Mouse (Mus musculus) right cerebral cortex, postnatal 36 days (tissue): ENCODE data around the gene Dnajc17.
A peak's percentile ranks its signal among the peaks of the same experiment; 100 is the strongest.

Experiments used
- DNase-seq, 2 experiments: peaks; one replicate each; pipeline ENCODE4 v3.0.0; 2022; ENCODE audit warnings: low spot score in 2 of 2, mixed read lengths in 1 of 2

The Dnajc17 gene

GRCm38 (mm10) chr2:119163135-119163534 is 45.5 kb downstream of the Dnajc17 start:
- DNase-seq = no peak

GRCm38 (mm10) chr2:119161247-119161646 is 47.3 kb downstream of the Dnajc17 start:
- DNase-seq = no peak

GRCm38 (mm10) chr2:119157836-119158235 is 50.8 kb downstream of the Dnajc17 start:
- DNase-seq = no peak

- peak; percentile 95 for DNase-seq
Observed at GRCm38 (mm10) chr2:119156681-119157572, 51.7 kb downstream of the Dnajc17 start, which contains the start of gene Rmdn3. Gene Rmdn3, minus strand, starts transcription at chr2:119157034.

GRCm38 (mm10) chr2:119156081-119156680 is 52.4 kb downstream of the Dnajc17 start:
- DNase-seq = no peak

- no peak for DNase-seq
Observed at GRCm38 (mm10) chr2:119155388-119155787, 53.2 kb downstream of the Dnajc17 start.

GRCm38 (mm10) chr2:119154683-119155082 is 53.9 kb downstream of the Dnajc17 start:
- no peak for DNase-seq

GRCm38 (mm10) chr2:119152255-119152654 is 56.3 kb downstream of the Dnajc17 start:
- DNase-seq = no peak

GRCm38 (mm10) chr2:119147775-119148174 is 60.8 kb downstream of the Dnajc17 start:
- peak; percentile 32 to 61 for DNase-seq

GRCm38 (mm10) chr2:119147160-119147678 is 61.4 kb downstream of the Dnajc17 start:
- DNase-seq = no peak

- DNase-seq = no peak
Observed at GRCm38 (mm10) chr2:119146435-119146834, 62.2 kb downstream of the Dnajc17 start.

- DNase-seq = no peak
Observed at GRCm38 (mm10) chr2:119145199-119145598, 63.4 kb downstream of the Dnajc17 start.

- no peak for DNase-seq
Observed at GRCm38 (mm10) chr2:119136346-119136898, 72.2 kb downstream of the Dnajc17 start.
